ENCODE assay signal across 7 mouse cellular contexts in the genomic region with DNA sequence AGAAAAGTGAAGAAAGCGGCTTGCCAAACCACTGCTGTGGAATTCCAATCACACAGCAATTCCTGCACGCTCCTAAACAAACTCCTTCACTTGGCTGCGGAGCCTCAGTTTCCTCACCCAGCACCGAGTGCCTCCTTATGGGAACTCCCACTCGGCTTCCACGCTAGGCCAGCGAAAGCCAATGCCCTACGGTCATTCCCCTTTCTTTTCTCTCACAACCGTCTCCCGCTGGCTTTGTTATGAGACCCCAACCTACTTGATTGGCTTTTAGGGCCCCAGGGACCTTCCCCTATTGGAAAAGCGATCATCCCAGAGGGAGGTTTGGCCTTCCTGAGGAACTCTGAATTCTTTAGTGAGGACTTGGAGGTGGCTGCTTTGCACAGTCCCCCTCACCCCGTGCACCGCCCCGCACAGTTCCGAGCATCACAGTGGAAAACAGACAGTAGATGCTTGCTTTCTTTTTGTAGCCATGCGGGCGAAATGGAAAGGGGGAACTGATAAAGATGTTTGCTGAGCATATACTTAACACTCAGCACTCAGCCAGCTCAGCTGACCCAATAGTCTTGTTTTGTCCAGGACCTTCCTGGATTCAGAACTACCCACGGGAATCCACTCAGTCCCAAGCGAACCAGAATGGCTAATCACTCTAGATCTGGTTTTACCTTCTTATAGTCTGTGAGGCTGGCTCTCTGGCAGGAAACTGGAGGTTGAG. TPM values are rescaled to one million over a fixed set of nuclear protein-coding genes. Genes with fewer than 3 reads are reported as not detected.
DNase-seq lines count a peak whose midpoint lies in the region; ATAC-seq and TF ChIP-seq lines count a peak whose summit lies in the region.

No protein-coding gene starts in this region.

- TF ChIP-seq CTCF in testis, adult 2 months (IDR thresholded peaks at IDR 0.05; ENCODE audit: control insufficient read depth, insufficient read depth, insufficient replicate concordance, low read depth, low read length) = no peak

- H3K9me3 ChIP-seq in forebrain, embryonic 16.5 days (ENCODE audit: control insufficient read depth, low read length) = no peaks in the 10 kb centered on the region
- H3K9me3 ChIP-seq in liver, embryonic 15.5 days (replicated peaks) = no peaks in the 10 kb centered on the region

- H3K27me3 ChIP-seq in testis, adult 2 months (ENCODE audit: control insufficient read depth, insufficient read depth, low read length) = no peaks in the 10 kb centered on the region
- H3K27me3 ChIP-seq in forebrain, embryonic 16.5 days (replicated peaks; ENCODE audit: control insufficient read depth, insufficient read depth, low read length) = peaks cover 24% of the 10 kb centered on the region
- H3K27me3 ChIP-seq in liver, embryonic 15.5 days = peaks cover 65% of the 10 kb centered on the region

- ATAC-seq in forebrain, embryonic 16.5 days = no peak
- no peak for ATAC-seq in liver, embryonic 15.5 days (ENCODE audit: insufficient read depth)
- ATAC-seq in monocyte, adult 5-6 weeks (replicated peaks; ENCODE audit: insufficient number of reproducible peaks, low FRiP score, low TSS enrichment, poor library complexity, severe bottlenecking) = no peak

- TF ChIP-seq POLR2A in testis, adult 2 months (IDR thresholded peaks at IDR 0.05; ENCODE audit: control insufficient read depth, low read depth, low read length) = no peak

- H3K27ac ChIP-seq in testis, adult 2 months (ENCODE audit: control insufficient read depth, insufficient read depth, low read depth, low read length) = no peak overlapping the region
- no peak overlapping the region for H3K27ac ChIP-seq in forebrain, embryonic 16.5 days (ENCODE audit: low read length)
- no peak overlapping the region for H3K27ac ChIP-seq in liver, embryonic 15.5 days (replicated peaks)

- no peak for DNase-seq in testis, postnatal 14 days (ENCODE audit: low spot score)
- no peak for DNase-seq in adipocyte (ENCODE audit: low spot score)
- DNase-seq in spleen, postnatal 14 days (ENCODE audit: low spot score in 2 of 2) = no peak

- peak overlapping the region; percentile 67 for H3K4me2 ChIP-seq in forebrain, embryonic 16.5 days (ENCODE audit: low read length)
- H3K4me2 ChIP-seq in liver, embryonic 15.5 days = peak overlapping the region; percentile 67

- 3% methylated on average over 19 of the region's 19 CpGs for WGBS in forebrain, embryonic 16.5 days
- WGBS in liver, embryonic 15.5 days (ENCODE audit: insufficient replicate concordance) = 7% methylated on average over 19 of the region's 19 CpGs

- peak overlapping the region; percentile 26; the same call in 1 of the 2 replicates for H3K4me3 ChIP-seq in testis, adult 2 months (ENCODE audit: control insufficient read depth, low read depth, low read length)
- peak overlapping the region; percentile 45 for H3K4me3 ChIP-seq in forebrain, embryonic 16.5 days (replicated peaks; ENCODE audit: low read length)
- peak overlapping the region; percentile 48 for H3K4me3 ChIP-seq in liver, embryonic 15.5 days (replicated peaks)

- H3K9ac ChIP-seq in forebrain, embryonic 16.5 days (replicated peaks; ENCODE audit: low read depth, low read length) = no peak overlapping the region
- no peak overlapping the region for H3K9ac ChIP-seq in liver, embryonic 15.5 days

- H3K36me3 ChIP-seq in testis, adult 2 months (ENCODE audit: control insufficient read depth, insufficient read depth, low read length) = no peaks in the 10 kb centered on the region
- H3K36me3 ChIP-seq in forebrain, embryonic 16.5 days (ENCODE audit: control insufficient read depth, insufficient read depth) = no peaks in the 10 kb centered on the region
- H3K36me3 ChIP-seq in liver, embryonic 15.5 days (replicated peaks) = no peaks in the 10 kb centered on the region

- H3K4me1 ChIP-seq in testis, adult 2 months (ENCODE audit: control insufficient read depth, insufficient read depth, low read length) = peaks cover 7% of the 10 kb centered on the region
- H3K4me1 ChIP-seq in forebrain, embryonic 16.5 days (replicated peaks; ENCODE audit: control insufficient read depth, insufficient read depth, low read length) = peaks cover 21% of the 10 kb centered on the region
- H3K4me1 ChIP-seq in liver, embryonic 15.5 days (replicated peaks) = peaks cover 41% of the 10 kb centered on the region

RNA-seq across cellular contexts. Expression of gene Pltp, which starts 0.5 kb away (rescaled TPM):
- 18.0 and 23.7 TPM in 2 replicates for polyA plus RNA-seq in testis, adult 2 months (2012; rRNA removed)
- polyA plus RNA-seq in forebrain, embryonic 16.5 days (2015; fragmentation: Nextera tagmentation; extraction: Ambion mirVana) = 45.7 and 63.9 TPM in 2 replicates
- 17.8 and 23.5 TPM in 2 replicates for polyA plus RNA-seq in liver, embryonic 15.5 days (2015; fragmentation: Nextera tagmentation; extraction: Ambion mirVana)
- total RNA-seq in monocyte, adult 5-6 weeks (2017) = 37.3 to 58.3 TPM (median 46.8 TPM) in 3 replicates

RNA-seq across cellular contexts. Expression of gene Pcif1, which starts 21.1 kb away (rescaled TPM):
- polyA plus RNA-seq in testis, adult 2 months (2012; rRNA removed) = 17.0 and 19.3 TPM in 2 replicates
- polyA plus RNA-seq in forebrain, embryonic 16.5 days (2015; fragmentation: Nextera tagmentation; extraction: Ambion mirVana) = 79.3 and 93.7 TPM in 2 replicates
- polyA plus RNA-seq in liver, embryonic 15.5 days (2015; fragmentation: Nextera tagmentation; extraction: Ambion mirVana) = 38.3 and 40.7 TPM in 2 replicates
- total RNA-seq in monocyte, adult 5-6 weeks (2017) = 60.0 to 62.1 TPM (median 60.1 TPM) in 3 replicates

RNA-seq across cellular contexts. Expression of gene Neurl2, which starts 24.7 kb away (rescaled TPM):
- polyA plus RNA-seq in testis, adult 2 months (2012; rRNA removed) = 1.2 and 1.3 TPM in 2 replicates
- 5.9 and 7.0 TPM in 2 replicates for polyA plus RNA-seq in forebrain, embryonic 16.5 days (2015; fragmentation: Nextera tagmentation; extraction: Ambion mirVana)
- 1.5 and 2.5 TPM in 2 replicates for polyA plus RNA-seq in liver, embryonic 15.5 days (2015; fragmentation: Nextera tagmentation; extraction: Ambion mirVana)
- 0.97 to 3.0 TPM (median 2.3 TPM) in 3 replicates for total RNA-seq in monocyte, adult 5-6 weeks (2017)

RNA-seq across cellular contexts. Expression of gene Ctsa, which starts 25.3 kb away (rescaled TPM):
- polyA plus RNA-seq in testis, adult 2 months (2012; rRNA removed) = 22.7 and 25.9 TPM in 2 replicates
- 98.9 and 102 TPM in 2 replicates for polyA plus RNA-seq in forebrain, embryonic 16.5 days (2015; fragmentation: Nextera tagmentation; extraction: Ambion mirVana)
- polyA plus RNA-seq in liver, embryonic 15.5 days (2015; fragmentation: Nextera tagmentation; extraction: Ambion mirVana) = 75.4 and 81.1 TPM in 2 replicates
- 283 to 459 TPM (median 330 TPM) in 3 replicates for total RNA-seq in monocyte, adult 5-6 weeks (2017)

RNA-seq across cellular contexts. Expression of gene Spata25, which starts 29.7 kb away (rescaled TPM):
- 154 and 173 TPM in 2 replicates for polyA plus RNA-seq in testis, adult 2 months (2012; rRNA removed)
- 0.47 TPM in 1 of 2 replicates, not detected in the other for polyA plus RNA-seq in forebrain, embryonic 16.5 days (2015; fragmentation: Nextera tagmentation; extraction: Ambion mirVana)
- polyA plus RNA-seq in liver, embryonic 15.5 days (2015; fragmentation: Nextera tagmentation; extraction: Ambion mirVana) = not detected in 2 replicates
- total RNA-seq in monocyte, adult 5-6 weeks (2017) = not detected in 3 replicates
